Mouse (Mus musculus): ENCODE data around the gene Fam155a. TPM values are rescaled to one million over a fixed set of nuclear protein-coding genes. Genes with fewer than 3 reads are reported as not detected.

Gene Fam155a
- polyA plus RNA-seq, 1 experiment from 2014 or later: 33.4 TPM

DNA sequence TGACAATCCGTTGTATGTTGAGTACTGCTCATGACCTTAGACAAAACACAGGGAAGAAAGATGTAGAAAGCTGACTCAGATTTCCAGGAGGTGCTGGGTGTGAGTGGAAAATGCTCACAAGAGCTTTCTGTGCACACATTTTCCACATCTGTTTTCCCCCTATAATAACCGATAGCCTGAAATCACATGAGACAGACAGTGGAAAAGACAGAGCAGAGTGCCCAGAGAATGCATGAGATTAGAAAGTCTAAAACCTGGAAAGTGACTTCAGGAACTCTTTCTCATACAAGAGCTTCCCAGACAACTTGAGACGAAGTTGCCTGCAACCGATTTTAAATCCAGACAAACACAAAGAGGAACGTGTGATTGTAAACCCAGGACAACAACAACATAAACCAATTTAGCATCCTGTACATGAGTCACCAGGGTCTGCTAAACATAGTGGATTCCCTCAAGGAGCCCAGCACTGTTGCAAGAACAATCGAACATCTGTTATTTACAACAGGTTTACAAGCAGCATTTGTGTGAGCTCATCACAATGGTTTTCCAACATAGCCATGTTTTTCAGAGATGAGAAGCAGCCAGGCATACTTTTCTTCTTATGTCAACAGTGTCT is 163.8 kb downstream of the Fam155a start:
- no peak for ATAC-seq (ENCODE audit: low read depth)
- Histone ChIP-seq H3K4me3 (ENCODE audit: low read depth, low read length) (no peak overlapping the region), H3K9me3 (ENCODE audit: control insufficient read depth, low read length) (no peaks in the 10 kb centered on the region), H3K36me3 (ENCODE audit: control insufficient read depth, insufficient read depth, low read length) (no peaks in the 10 kb centered on the region), H3K27ac (ENCODE audit: low read depth, low read length) (no peak overlapping the region), H3K9ac (replicated peaks; ENCODE audit: low read depth, low read length) (no peak overlapping the region), H3K4me2 (ENCODE audit: low read depth, low read length) (no peak overlapping the region), H3K4me1 (ENCODE audit: control insufficient read depth, insufficient read depth, low read length) (0 out of 2 replicates have a peak, but pooled peaks cover 9% of the 10 kb centered on the region), H3K27me3 (ENCODE audit: control insufficient read depth, insufficient read depth, low read length) (no peaks in the 10 kb centered on the region)
- 46% methylated on average over 6 of the region's 6 CpGs for WGBS

DNA sequence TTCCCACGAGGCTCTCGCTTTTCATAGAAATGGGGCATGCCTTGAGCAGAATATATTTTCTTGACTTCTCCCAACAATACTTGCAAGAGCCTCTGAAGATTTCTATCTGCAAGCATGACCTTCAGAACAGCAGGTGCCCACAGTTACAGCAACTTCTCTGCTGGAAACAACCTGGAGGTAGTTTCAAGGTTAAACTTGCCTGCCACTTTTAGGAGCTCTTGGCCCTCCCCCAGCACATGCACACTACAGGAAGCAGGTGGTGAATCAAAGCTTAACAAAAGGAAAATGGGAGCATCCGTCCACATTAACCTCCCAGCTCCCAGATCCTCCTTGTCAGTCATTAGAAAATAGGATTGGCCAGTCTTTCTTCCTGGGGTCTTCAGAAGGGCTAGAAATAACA is 175.0 kb downstream of the Fam155a start:
- H3K4me3 ChIP-seq (ENCODE audit: low read depth, low read length): no peak overlapping the region
- H3K4me2 ChIP-seq (ENCODE audit: low read depth, low read length): no peak overlapping the region
- H3K36me3 ChIP-seq (ENCODE audit: control insufficient read depth, insufficient read depth, low read length): no peaks in the 10 kb centered on the region
- WGBS: 54% methylated on average over 3 of the region's 3 CpGs
- ATAC-seq (ENCODE audit: low read depth): no peak
- H3K9ac ChIP-seq (replicated peaks; ENCODE audit: low read depth, low read length): no peak overlapping the region
- H3K27me3 ChIP-seq (ENCODE audit: control insufficient read depth, insufficient read depth, low read length): no peaks in the 10 kb centered on the region
- H3K4me1 ChIP-seq (ENCODE audit: control insufficient read depth, insufficient read depth, low read length): no peaks in the 10 kb centered on the region
- H3K27ac ChIP-seq (ENCODE audit: low read depth, low read length): no peak overlapping the region
- no peaks in the 10 kb centered on the region for H3K9me3 ChIP-seq (ENCODE audit: control insufficient read depth, low read length)

DNA sequence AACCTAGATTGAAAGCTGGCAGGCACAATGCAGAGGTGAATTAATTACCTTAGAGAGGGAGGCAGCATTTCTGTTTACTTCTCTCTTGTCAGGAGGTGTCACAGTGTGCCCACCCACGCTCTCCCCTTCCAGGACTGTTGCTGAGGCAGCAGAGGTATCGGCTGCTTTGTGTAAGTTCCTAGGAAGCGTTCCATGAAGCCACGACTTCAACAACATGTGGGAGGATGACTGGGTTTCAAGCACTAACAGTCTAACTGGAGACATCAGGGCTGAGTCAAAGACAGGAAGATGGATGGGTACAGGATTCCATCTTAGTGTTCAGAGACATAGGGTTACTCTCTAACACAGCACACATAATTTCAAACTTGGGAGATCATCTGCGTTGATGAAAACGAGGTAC is 189.1 kb downstream of the Fam155a start:
- H3K36me3 ChIP-seq (ENCODE audit: control insufficient read depth, insufficient read depth, low read length): no peaks in the 10 kb centered on the region
- no peaks in the 10 kb centered on the region for H3K4me1 ChIP-seq (ENCODE audit: control insufficient read depth, insufficient read depth, low read length)
- H3K27ac ChIP-seq (ENCODE audit: low read depth, low read length): no peak overlapping the region
- no peak overlapping the region for H3K4me3 ChIP-seq (ENCODE audit: low read depth, low read length)
- no peak overlapping the region for H3K9ac ChIP-seq (replicated peaks; ENCODE audit: low read depth, low read length)
- H3K27me3 ChIP-seq (ENCODE audit: control insufficient read depth, insufficient read depth, low read length): no peaks in the 10 kb centered on the region
- no peaks in the 10 kb centered on the region for H3K9me3 ChIP-seq (ENCODE audit: control insufficient read depth, low read length)
- ATAC-seq (ENCODE audit: low read depth): no peak
- H3K4me2 ChIP-seq (ENCODE audit: low read depth, low read length): no peak overlapping the region
- 79% methylated on average over 6 of the region's 6 CpGs for WGBS

DNA sequence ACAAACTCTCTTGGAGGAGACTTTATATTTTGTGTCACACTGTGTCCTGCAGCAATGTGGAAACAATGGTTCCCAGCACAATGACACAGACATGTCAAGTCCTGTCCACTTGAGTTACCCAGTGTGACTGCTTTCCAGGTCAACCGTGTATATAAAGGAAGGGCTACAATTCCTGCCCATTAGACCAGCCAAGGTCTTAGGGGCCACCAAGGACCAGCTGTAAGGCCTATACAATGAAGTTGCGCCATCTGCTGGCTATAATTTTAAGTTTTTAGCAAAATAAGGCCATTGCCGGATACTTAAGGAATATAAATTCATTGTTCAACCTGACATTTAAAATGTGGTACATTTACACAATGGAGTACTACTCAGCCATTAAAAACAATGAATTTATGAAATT is 190.8 kb downstream of the Fam155a start:
- H3K4me1 ChIP-seq (ENCODE audit: control insufficient read depth, insufficient read depth, low read length): no peaks in the 10 kb centered on the region
- no peak for ATAC-seq (ENCODE audit: low read depth)
- WGBS: 25% methylated on average over 3 of the region's 3 CpGs

DNA sequence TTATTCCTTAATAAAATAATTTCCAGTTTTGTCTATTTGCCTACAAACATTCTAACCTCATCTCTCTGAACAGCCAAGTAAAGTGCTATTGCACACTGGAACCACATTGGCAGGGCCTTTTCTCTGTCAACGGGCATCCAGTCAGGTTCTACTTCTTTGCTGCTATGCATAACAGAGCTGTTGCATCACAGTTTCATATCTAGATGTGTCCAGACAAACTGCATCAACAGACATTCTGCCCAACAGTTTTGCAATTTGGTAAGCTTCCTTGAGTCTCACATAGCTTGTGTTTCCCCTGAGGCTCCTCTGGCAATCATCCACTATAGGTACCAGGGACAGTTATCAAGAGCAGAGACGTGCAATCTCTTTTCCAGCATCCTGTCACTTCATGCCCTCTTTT is 199.0 kb downstream of the Fam155a start:
- no peak overlapping the region for H3K4me2 ChIP-seq (ENCODE audit: low read depth, low read length)
- H3K36me3 ChIP-seq (ENCODE audit: control insufficient read depth, insufficient read depth, low read length): no peaks in the 10 kb centered on the region
- no peak overlapping the region for H3K9ac ChIP-seq (replicated peaks; ENCODE audit: low read depth, low read length)
- H3K4me1 ChIP-seq (ENCODE audit: control insufficient read depth, insufficient read depth, low read length): no peaks in the 10 kb centered on the region
- no peak for ATAC-seq (ENCODE audit: low read depth)
- H3K4me3 ChIP-seq (ENCODE audit: low read depth, low read length): no peak overlapping the region
- no peaks in the 10 kb centered on the region for H3K27me3 ChIP-seq (ENCODE audit: control insufficient read depth, insufficient read depth, low read length)
- H3K9me3 ChIP-seq (ENCODE audit: control insufficient read depth, low read length): no peaks in the 10 kb centered on the region
- no peak overlapping the region for H3K27ac ChIP-seq (ENCODE audit: low read depth, low read length)
- WGBS: 70% methylated on average over 2 of the region's 2 CpGs

More for the DNA sequence above, 190.8 kb downstream of the Fam155a start:
- Histone ChIP-seq H3K4me3 (ENCODE audit: low read depth, low read length) (no peak overlapping the region), H3K27ac (ENCODE audit: low read depth, low read length) (no peak overlapping the region), H3K27me3 (ENCODE audit: control insufficient read depth, insufficient read depth, low read length) (no peaks in the 10 kb centered on the region), H3K36me3 (ENCODE audit: control insufficient read depth, insufficient read depth, low read length) (no peaks in the 10 kb centered on the region), H3K9ac (replicated peaks; ENCODE audit: low read depth, low read length) (no peak overlapping the region), H3K9me3 (ENCODE audit: control insufficient read depth, low read length) (no peaks in the 10 kb centered on the region), H3K4me2 (ENCODE audit: low read depth, low read length) (no peak overlapping the region)

DNA sequence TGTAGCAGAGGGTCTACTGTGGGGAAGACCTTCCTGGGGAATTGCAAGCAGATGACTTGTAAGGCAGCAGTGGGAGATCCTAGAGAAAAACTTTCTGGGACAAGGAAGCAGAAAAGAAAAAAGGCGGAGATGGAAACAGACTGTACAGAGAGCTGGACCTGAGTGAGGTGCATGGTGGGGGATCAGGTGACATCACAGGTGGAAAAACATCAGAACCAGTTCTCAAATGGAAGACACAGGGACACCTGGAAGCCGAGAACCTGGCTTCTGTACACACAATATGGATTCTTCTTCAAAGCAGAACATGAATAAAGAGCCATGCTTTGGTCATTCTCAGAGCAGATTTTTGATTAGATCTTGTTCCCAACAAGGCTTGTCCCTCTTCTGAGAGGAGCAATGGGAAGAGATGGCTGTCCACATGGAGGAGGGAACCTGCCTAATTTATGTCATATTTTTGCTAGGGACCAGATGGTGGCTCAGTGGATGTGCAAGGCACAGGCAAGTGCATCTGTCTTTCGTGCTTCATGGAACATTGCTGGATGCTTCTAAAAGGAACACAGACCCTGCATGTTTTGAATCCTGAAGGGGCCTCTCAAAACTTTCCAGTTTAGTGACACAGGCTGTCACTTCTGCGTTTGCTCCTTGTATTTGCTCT is 201.3 kb downstream of the Fam155a start:
- no peak overlapping the region for H3K4me2 ChIP-seq (ENCODE audit: low read depth, low read length)
- H3K36me3 ChIP-seq (ENCODE audit: control insufficient read depth, insufficient read depth, low read length): no peaks in the 10 kb centered on the region
- no peaks in the 10 kb centered on the region for H3K27me3 ChIP-seq (ENCODE audit: control insufficient read depth, insufficient read depth, low read length)
- H3K4me3 ChIP-seq (ENCODE audit: low read depth, low read length): no peak overlapping the region
- H3K9ac ChIP-seq (replicated peaks; ENCODE audit: low read depth, low read length): no peak overlapping the region
- no peaks in the 10 kb centered on the region for H3K4me1 ChIP-seq (ENCODE audit: control insufficient read depth, insufficient read depth, low read length)
- WGBS: 74% methylated on average over 4 of the region's 4 CpGs
- H3K9me3 ChIP-seq (ENCODE audit: control insufficient read depth, low read length): no peaks in the 10 kb centered on the region
- no peak for ATAC-seq (ENCODE audit: low read depth)
- no peak overlapping the region for H3K27ac ChIP-seq (ENCODE audit: low read depth, low read length)

DNA sequence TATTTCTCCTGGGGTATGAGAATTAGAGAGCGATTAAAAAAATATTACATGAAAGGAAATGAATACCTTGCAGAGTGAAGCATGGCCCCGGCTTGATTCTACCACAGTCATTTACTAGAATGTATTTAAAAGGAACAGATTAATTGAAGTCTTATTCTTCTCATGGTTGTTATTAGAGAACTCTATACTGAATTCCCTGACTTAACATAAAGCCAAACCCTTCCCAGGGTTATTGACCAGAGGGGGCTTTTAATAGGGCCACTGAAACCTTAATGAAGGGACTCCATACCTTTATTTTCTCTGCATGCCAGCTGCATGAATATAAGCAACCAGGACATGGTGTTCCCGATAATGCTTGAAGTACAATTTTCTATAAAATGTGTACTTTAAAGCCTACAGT is 221.8 kb downstream of the Fam155a start:
- H3K9me3 ChIP-seq (ENCODE audit: control insufficient read depth, low read length): no peaks in the 10 kb centered on the region
- no peak overlapping the region for H3K27ac ChIP-seq (ENCODE audit: low read depth, low read length)
- no peak overlapping the region for H3K4me2 ChIP-seq (ENCODE audit: low read depth, low read length)
- no peak overlapping the region for H3K4me3 ChIP-seq (ENCODE audit: low read depth, low read length)
- H3K4me1 ChIP-seq (ENCODE audit: control insufficient read depth, insufficient read depth, low read length): peaks cover 8% of the 10 kb centered on the region; the same call in 1 of the 2 replicates
- no peaks in the 10 kb centered on the region for H3K36me3 ChIP-seq (ENCODE audit: control insufficient read depth, insufficient read depth, low read length)
- no peaks in the 10 kb centered on the region for H3K27me3 ChIP-seq (ENCODE audit: control insufficient read depth, insufficient read depth, low read length)
- ATAC-seq (ENCODE audit: low read depth): peak; percentile 24; the same call in 1 of the 2 replicates
- no peak overlapping the region for H3K9ac ChIP-seq (replicated peaks; ENCODE audit: low read depth, low read length)
- 78% methylated on average over 3 of the region's 3 CpGs for WGBS

DNA sequence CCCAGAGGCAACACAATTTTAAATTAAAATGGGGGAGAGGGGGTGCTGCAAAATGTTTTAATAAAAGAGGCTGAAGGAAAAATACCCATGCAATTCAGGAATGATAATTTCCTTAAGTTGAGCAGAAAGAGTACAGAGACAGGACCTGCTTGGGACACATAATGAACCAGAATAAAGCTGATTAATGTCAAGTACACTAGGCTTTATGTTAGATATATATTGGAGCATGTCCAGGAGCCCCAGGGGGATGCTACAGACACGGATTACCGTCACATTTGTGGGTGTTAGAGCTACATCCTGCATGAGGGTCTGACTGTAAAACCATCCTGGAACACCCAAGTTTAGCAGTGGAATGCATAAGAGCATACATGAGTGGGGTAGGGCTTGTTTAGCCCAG is 223.4 kb downstream of the Fam155a start:
- Histone ChIP-seq H3K4me2 (ENCODE audit: low read depth, low read length) (no peak overlapping the region), H3K36me3 (ENCODE audit: control insufficient read depth, insufficient read depth, low read length) (no peaks in the 10 kb centered on the region), H3K4me3 (ENCODE audit: low read depth, low read length) (no peak overlapping the region), H3K9ac (replicated peaks; ENCODE audit: low read depth, low read length) (no peak overlapping the region), H3K4me1 (ENCODE audit: control insufficient read depth, insufficient read depth, low read length) (peaks cover 8% of the 10 kb centered on the region; the same call in 1 of the 2 replicates), H3K27ac (ENCODE audit: low read depth, low read length) (no peak overlapping the region; the same call in 1 of the 2 replicates), H3K9me3 (ENCODE audit: control insufficient read depth, low read length) (no peaks in the 10 kb centered on the region), H3K27me3 (ENCODE audit: control insufficient read depth, insufficient read depth, low read length) (no peaks in the 10 kb centered on the region)
- peak; percentile 49; the same call in 1 of the 2 replicates for ATAC-seq (ENCODE audit: low read depth)
- WGBS: 26% methylated on average over 2 of the region's 2 CpGs

DNA sequence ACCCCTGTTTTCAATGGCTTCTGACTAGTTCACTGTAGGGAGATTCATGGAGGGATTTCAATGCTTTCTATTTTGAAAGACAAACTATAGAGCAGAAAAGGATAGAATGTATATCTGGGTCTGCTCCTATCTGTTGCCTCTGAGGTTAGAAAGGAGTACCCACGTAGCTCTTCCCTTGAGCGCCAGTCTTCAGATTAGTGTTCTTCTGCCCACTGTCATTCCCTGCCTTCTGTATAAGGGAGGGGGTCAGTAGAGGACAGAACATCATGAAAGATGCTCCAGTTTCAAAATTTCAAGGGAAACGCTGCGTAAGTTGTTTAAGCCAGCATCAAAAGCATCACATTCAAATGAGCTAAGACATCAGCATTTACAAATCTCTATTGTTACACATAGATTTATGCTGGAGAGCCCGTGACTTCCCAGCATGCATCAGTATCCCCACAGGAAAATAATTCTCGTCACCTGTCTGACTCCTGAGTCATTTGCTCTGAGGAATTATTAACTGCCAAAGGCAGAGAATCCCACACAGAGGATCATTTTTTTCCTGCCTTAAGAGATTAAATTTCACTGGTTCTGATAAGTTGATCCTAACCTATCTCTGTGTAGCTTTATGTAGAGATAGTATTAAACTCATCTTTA is 223.9 kb downstream of the Fam155a start:
- 39% methylated on average over 6 of the region's 6 CpGs for WGBS
- peak; percentile 44; the same call in 1 of the 2 replicates for ATAC-seq (ENCODE audit: low read depth)
- Histone ChIP-seq H3K36me3 (ENCODE audit: control insufficient read depth, insufficient read depth, low read length) (no peaks in the 10 kb centered on the region), H3K9me3 (ENCODE audit: control insufficient read depth, low read length) (no peaks in the 10 kb centered on the region), H3K9ac (replicated peaks; ENCODE audit: low read depth, low read length) (no peak overlapping the region), H3K4me2 (ENCODE audit: low read depth, low read length) (no peak overlapping the region), H3K27ac (ENCODE audit: low read depth, low read length) (peak overlapping the region; percentile 55; the same call in 1 of the 2 replicates), H3K4me3 (ENCODE audit: low read depth, low read length) (no peak overlapping the region), H3K27me3 (ENCODE audit: control insufficient read depth, insufficient read depth, low read length) (no peaks in the 10 kb centered on the region), H3K4me1 (ENCODE audit: control insufficient read depth, insufficient read depth, low read length) (peaks cover 8% of the 10 kb centered on the region; the same call in 1 of the 2 replicates)

Measured in neural tube, embryonic 14.5 days (tissue).